Mouse (Mus musculus): ENCODE measurements around the gene Spaca4. TPM values are rescaled to one million over a fixed set of nuclear protein-coding genes. Genes with fewer than 3 reads are reported as not detected.

The Spaca4 gene
- total RNA-seq, 2 experiments from 2014 or later: not detected

DNA sequence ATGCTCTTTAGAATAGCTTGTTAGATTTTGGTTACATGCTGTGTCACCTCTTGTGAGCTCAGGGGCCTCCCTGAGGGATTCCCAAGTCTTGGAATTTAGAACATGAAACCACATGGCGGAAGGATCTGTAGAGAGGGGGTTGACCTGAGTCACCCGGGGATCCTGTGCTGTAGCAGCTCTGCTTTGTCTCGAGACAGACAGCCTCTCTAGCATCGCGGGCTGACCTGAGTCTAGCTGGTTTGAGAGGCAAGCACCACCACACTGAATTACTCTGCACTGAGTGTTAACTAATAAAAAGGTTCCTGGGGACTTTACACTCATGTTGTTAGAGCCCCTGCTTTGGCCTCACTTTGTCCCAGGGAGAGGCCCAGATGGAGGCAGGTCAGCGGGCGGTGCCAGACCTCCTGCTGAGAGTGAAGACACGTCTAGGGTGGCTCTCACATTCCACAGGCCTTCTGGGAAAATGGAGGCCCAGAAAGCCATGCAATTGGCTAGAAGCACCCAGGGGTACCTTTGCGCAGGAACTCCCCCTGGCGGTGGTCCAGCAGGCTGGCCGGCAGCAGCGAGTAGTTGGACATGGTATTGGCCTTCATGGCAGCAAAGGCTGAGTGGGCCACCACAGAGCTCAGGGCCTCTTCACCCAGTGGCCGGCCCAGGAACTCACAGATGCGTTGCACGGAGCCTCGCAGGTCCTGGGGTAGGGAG lies 5.3 kb upstream of the Spaca4 start:
- ATAC-seq (ENCODE audit: poor library complexity, severe bottlenecking): peak; percentile 80

DNA sequence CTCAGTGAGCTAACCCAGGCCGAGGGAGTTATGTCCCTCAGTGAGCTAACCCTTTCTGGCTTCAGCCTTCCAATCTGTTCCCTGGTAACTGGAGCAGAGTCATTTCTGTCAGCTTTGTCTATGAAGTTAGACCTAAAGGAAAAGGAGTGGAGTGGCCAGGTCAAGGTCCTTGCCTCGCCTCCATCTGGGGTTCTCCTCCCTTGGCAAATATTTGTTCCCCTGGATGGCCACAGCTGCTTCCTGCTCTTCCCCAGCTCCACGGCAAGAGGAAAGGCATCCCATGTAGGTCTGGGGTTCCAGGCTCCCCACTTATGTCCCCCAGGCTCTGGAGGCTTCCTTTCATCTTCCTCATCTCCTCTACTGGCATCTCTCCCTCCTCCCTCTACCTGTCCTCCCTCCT lies 2.0 kb upstream of the Spaca4 start:
- no peak for ATAC-seq (ENCODE audit: poor library complexity, severe bottlenecking)

DNA sequence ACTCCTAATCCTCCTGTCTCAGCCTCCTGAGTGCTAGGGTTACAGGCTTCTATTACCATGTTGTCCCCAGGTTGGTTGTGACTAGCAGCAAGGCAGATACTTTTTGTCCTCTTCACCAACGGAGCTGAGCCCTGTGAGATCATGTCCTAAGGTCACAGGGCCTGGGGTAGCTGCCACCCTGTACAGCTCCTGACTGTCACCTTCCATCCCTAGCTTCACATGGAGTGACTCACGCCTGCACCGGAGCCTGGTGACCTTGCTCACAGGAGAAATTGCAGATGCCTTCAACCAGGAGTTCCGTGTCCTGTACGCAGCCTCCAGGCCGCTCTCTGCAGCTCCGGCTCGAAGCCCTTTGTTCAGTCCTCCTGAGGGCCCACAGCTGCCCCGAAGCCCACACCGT lies 806 bp upstream of the Spaca4 start:
- ATAC-seq (ENCODE audit: poor library complexity, severe bottlenecking): no peak

DNA sequence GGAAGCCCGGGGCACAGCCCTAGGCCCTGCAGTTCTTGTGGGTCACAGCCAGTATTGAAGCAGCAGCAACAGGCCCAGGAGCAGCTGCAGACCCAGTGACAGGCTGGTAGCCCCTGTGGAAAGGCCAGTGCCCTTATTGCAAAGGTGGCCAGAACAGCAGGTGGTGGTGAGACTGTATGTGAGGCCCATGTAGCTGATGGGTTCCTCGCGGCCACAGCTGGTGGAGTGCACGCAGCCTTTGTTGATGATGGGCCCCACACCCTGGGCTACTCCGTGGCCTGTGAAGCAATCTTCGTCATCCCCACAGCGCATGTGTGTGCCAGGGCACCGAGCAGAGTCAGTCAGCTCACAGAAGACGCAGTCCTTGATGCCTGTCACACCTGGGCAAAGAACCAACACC lies 462 bp downstream of the Spaca4 start:
- no peak for ATAC-seq (ENCODE audit: poor library complexity, severe bottlenecking)

DNA sequence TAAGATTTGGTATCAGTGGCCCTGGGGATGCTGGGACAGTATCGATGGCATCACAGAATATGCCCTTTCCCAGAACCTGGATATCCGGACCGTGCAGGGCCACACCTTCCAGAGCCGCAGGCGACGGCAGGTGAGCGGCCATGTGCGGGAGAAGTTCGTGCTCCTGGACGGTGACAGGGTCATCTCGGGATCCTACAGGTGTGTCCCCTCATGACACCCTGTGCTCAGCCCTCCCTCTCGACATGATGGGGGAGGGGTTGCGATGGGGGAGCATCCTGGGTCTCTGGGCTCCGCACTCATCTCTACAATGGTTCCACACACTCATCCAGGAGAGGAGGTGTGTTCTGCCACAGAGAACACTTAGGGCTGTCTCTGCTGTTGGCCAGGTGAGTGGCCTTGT lies 1.8 kb downstream of the Spaca4 start:
- no peak for ATAC-seq (ENCODE audit: poor library complexity, severe bottlenecking)

DNA sequence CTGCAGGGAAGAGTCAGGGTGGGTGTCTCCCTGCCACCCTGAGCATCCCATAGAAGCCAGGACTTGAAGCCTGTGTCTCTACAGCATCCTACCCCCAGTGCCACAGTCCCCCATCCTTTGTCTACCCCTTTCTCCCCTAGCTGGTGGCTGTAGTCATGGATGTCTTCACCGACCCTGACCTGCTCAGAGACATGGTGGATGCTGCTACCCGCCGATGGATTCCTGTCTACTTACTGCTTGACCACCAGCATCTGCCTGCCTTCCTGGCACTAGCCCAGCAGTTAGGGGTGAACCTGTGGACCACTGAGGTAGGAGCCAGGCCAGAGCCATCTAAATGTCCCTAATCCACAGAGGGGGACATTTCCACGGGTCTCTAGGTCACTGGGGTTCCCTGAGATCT lies 2.3 kb downstream of the Spaca4 start:
- ATAC-seq (ENCODE audit: poor library complexity, severe bottlenecking): no peak

DNA sequence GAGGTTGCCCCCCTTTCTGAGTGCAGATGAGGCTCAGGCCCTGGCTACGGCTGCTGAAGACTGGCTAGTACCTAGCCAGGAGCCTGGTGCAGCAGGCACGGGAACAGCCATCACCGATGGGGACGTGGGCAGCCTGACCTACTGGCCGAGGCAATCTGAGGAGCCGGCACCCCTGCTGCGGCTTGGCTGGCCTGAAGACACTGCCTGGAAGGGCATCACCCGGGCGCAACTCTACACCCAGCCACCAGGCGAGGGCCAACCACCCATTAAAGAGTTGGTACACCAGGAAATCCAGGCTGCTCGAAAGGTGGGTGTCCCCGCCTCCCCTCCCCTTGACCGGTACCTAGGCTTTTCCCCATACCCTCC lies 3.3 kb downstream of the Spaca4 start:
- no peak for ATAC-seq (ENCODE audit: poor library complexity, severe bottlenecking)

DNA sequence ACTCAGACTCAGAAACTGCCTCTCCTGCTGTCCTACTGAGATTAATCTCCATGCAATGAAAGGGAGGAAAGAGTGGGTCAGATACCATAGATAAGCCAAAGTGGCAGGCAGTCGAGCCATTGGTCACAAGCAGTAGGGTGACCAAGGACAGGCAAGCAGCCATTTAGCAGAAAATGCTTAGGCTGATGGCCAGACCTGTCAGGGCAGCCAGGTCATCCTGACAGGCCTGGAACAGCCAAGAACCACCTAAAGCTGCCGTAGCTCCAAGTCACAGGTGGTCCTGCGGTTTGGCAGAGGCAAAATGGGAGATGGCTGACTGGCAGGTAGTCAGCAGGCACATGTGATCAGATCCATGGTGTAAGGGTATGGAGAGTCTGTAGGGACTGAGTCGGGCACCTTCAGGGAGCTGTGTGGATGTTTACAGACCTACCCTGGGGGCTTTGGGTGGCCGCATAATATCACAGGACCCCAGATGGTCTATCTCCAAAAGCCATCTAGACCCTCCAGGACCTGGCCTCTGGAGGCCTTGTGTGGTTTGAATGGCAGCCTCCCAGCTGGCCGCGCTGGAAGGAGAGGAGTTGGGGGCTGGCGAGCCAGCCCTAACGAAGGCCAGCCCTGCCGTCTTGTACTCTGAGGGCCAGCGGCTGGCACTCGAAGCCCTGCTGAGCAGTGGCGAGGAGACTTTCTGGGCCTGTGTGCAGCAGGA lies 3.8 kb downstream of the Spaca4 start:
- ATAC-seq (ENCODE audit: poor library complexity, severe bottlenecking): no peak

DNA sequence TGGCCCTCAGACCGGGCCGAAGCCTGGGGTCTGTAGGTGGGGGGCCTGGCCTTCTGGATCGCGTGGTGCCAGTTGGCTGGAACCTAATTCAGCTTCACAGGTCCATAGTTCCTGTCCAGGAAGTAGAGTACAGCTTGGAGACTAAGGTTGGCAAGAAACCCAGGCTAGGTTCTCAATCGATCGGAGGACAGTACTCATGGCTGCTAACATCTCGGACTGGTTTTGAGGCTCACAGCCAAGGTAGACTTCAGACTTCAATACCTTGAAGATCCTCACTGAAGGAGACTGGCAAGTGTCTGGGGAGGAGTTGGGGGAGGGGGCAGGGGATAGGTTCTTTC lies 4.4 kb downstream of the Spaca4 start:
- ATAC-seq (ENCODE audit: poor library complexity, severe bottlenecking): no peak

DNA sequence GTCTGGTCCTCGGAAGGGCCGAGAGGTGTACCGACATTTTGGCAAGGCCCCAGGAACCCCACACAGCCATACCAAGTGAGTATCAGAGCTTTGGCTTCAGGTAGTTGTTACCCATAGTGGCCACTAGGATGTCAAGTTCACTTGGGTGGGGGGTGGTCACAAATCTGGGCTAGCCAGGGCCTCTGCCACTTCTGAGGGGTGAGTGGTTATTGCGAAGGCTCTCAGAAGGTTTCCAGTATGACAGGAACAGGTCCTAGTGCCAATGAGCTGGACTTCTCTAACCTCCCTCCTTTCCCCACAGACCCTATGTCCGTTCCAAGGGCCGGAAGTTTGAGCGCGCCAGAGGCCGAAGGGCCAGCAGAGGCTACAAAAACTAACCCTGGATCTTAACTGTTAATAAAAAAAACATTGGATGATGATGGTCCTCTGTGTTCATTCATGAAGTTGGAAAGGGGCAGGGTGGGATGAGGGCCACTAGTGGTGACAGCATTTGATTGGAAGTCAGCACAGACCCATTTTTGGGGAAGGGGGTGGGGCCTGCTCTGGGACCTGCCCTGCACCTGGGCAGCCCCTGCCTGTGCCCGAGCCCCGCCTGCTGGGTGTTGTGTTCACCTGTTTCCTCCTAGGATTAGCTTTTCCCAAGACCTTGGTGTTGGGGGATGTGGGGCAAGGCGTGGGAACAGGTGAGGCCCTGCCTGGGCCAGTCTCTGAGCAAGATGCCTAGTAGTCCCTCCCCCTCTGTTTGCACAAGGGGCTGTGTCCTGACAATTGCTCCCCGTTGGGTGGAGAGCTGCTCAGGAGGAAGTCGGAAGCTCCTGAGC lies 5.0 kb downstream of the Spaca4 start, which contains the start of gene Fam83e:
TSS of gene Fam83e (plus strand) at position 800 of the 821 bp plus-strand sequence.
- ATAC-seq (ENCODE audit: poor library complexity, severe bottlenecking): no peak

DNA sequence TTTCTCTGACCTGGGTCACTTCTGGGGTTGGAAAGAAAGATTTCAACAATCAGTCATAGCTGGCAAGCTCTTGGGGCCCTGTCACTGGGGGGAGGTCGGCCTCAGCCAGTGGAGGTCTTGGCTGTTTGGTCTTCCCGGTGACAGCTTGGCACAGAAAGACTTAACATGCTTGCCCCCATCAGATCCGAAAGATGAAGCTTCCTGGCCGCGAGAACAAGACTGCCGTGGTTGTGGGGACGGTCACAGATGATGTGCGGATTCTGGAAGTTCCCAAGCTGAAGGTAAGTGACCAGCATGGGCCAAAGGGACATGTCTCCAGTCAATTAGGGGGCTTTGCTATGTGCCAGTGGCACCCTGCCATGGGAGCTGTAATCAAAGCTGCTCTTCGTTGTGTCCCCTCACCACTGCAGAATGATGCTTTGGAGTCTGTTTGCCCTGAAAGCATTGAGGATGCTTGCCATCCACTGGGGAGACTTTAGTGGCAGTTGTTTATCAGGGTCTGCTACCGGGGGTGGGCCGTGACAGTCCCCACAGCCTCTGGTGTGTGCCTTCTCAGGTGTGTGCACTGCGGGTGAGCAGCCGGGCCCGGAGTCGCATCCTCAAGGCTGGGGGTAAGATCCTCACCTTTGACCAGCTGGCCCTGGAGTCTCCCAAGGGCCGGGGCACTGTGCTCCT lies 5.7 kb downstream of the Spaca4 start:
- ATAC-seq (ENCODE audit: poor library complexity, severe bottlenecking): no peak

DNA sequence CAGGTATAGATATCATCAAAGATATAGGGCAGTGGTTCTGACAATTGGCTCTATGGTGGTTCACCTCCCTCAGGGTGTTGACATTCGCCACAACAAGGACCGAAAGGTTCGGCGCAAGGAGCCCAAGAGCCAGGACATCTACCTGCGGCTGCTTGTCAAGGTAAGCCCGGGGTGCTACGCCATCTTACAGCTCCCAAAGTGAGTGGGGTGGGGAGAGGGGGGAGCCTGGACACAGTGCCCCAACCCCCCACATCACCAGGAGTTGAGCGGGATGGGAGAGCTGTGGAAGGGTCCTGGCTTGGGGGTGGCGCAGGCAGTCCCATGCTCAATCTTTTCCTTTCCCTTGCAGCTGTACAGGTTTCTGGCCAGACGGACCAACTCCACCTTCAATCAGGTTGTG lies 6.4 kb downstream of the Spaca4 start:
- ATAC-seq (ENCODE audit: poor library complexity, severe bottlenecking): no peak

DNA sequence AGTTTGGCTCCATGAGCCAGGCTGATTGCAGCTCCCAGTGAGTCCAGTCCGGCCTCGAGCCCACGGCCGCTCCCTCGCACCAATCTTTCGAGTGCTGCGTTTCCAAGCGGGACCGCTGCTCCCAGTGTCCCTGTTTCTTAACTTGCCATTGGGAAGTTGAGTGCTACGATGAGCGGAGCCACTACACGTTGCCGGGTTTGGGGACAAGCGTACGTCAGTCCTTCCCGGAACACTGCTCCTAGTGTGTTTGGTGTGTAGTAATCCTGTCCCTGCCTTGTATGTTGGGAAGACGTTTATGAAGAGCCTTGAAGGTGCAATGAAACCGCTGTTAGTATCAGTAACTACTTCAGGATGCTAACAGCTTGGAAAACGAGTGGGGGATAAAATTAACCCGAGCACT lies 7.3 kb downstream of the Spaca4 start:
- ATAC-seq (ENCODE audit: poor library complexity, severe bottlenecking): no peak

DNA sequence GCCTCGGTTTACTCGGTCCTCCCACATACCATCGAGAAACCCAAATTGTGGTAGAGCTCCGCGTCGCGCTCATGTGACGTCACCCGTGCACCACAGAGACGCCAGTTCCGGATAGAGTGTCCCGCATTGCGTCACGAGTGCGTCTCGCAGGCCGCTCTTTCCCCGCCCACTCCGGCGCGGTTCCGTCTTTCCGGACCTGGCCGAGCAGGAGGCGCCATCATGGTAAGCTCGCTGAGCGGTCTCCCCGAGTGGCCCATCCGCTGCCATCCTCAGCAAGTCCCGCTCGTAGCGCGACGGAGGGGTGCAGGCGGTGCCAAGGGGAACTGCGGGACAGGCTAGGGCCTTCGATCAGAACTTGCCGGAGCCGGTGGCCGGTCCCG lies 7.7 kb downstream of the Spaca4 start, which contains the start of gene Sphk2:
TSS of gene Sphk2 (minus strand) at position 85 of the 380 bp plus-strand sequence.
- peak; percentile 62 for ATAC-seq (ENCODE audit: poor library complexity, severe bottlenecking)

DNA sequence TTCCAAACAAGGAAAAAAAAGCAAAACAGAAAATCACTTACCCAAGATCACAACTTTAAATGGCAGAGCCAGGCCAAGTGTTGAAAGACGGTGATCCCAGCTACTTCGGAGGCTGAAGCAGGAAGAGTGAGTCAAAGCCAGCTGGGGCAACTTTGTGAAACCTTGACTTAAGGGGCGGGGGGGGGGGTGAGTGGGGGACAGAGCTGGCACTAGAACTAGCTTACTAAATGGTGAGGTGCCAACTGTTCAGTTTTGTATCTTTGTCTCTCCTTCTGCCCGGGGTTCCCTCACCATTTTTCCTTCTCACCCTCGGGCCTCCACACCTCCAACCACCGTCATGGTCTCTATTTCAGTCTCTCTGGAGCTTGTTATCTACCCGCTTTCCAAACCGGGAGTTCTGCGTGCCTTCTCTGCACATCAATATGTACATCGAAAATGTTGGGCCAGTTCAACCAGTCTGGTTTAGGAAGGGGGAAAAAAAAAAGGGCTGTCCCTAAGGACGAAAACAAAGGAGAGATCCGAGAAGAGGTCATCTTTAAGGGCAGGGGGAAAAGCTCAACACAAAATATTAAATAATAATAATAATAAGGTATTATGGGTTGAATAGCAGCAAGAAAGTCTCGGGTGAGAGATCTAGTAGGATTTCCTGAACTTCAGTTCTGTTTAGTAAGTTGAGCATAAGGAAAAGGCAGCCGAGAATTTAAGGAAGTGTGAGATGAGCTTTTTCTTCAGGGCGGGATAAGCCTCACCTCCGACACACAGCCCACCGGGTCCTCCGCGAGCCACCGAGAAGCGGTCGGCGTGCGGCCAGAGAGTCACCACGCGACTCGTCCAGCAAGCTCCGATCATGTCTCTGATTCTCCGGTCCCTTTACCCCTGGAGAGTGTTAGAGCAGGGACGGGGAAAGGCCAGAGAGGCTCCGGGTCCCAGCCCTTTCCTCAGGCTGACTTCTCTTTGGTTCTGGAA lies 8.4 kb downstream of the Spaca4 start:
- peak; percentile 7 for ATAC-seq (ENCODE audit: poor library complexity, severe bottlenecking)

DNA sequence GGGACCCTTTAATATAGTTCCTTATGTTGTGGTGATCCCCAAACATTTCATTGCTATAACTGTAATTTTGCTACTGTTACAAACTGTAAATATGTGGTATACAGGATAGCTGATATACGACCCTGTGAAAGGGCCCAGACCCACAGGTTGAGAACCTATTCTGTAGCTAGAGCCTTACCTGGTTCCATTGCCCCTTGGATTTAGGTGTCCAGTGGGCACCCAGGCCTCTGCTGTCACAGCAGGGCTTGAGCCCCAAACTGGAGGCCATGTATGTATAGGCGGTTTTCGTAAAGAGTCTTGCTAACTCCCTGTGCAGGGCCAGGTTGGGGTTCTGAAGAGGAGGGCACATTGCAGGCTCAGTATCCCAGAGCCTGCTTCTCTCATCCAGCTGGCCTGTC lies 9.2 kb downstream of the Spaca4 start:
- no peak for ATAC-seq (ENCODE audit: poor library complexity, severe bottlenecking)

DNA sequence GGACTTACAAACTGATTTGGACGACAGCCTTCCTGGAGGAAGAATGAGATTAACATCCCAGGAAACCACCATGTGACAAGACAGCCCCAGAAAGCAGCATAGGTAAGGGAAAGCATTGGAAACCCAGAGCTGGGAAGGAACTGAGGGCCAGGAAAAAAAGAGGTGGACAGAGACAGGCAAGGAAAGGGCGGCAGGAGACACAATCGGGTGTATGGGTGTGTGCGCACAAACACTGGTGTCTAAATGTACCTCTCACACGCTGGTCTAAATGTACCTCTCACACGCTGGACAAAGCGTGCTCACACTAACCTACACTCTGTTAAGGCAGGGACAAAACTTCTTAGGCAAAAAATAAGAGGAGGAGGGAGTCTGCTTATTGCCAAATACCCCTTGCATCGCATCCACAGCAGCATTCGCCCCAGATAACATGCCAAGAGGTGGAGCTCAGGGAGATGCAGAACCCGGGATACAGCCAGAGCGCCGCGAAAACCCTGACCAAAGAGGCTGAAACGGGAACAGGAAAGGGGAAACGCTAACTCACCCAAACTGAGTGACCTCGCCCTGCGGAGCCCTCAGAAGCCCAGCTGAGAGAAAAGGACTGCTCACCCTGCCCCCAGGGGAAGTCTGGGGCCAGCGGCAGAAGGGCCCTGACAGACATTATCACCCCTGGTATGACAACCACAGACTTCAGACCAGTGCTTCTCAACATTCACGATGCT lies 9.7 kb downstream of the Spaca4 start:
- ATAC-seq (ENCODE audit: poor library complexity, severe bottlenecking): peak; percentile 48

DNA sequence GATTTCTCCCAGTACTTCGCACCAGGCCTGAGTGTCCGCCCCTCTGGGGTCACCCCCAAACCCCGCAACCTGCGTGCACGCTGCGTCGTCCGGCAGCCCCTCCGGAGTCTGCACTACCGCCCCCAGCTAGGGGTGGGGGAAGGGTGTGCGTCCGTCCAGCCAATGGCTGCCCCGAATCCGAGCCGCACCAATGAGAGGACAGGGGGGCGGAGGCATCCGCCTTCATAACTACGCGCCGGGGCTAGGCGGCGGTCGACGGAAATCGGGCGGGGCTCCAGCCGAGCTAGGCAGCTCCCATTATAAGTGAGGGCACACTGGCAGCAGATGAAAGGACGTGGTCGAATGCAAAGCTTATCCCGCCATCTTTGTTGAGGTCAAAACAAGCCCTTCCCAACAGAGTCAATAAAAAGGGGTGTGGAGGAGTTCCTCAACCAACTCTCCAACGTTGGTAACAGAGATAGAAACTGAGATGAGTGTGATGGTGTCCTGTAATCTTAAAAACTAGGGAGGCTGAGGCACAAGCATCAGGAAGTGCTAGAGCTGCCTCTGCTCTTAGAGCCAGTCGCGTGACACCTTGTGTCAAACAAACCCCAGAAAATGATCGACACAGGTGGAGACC lies 10.4 kb downstream of the Spaca4 start, which contains the start of gene Rpl18:
TSS of gene Rpl18 (plus strand) at position 368 of the 619 bp plus-strand sequence.
- ATAC-seq (ENCODE audit: poor library complexity, severe bottlenecking): peak; percentile 74

DNA sequence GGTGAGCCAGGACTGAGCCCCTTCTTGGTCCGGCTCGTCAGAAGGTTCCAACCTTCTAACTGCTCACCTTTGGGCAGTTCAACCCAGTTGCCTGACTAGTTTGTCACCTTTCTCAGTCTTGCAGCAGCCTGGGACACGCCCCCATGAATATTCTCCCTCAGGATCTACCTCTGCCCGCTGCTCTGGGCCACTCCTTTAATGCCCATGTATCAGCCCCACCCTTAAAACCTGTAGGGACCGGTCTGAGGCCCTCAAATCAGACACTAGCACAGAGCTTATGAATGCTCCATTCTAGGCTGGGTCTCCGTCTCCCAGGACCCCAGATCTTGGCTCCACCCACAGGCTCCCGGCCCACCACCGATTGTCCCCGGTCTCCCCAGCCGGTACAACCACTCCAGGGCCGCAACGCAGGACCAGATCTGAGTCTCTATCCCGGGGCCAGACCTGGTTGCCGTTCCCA lies 11.0 kb downstream of the Spaca4 start:
- ATAC-seq (ENCODE audit: poor library complexity, severe bottlenecking): no peak

All from megakaryocyte, adult 5-6 weeks (primary cell).